Mouse (Mus musculus) erythroblast, adult 5-6 weeks (primary cell): ENCODE measurements around the gene Ikzf2. TPM values are rescaled to one million over a fixed set of nuclear protein-coding genes. Genes with fewer than 3 reads are reported as not detected.

Experiments
- total RNA-seq, 2 experiments: library from RNA; stranded (forward) in 1 of 2; stranded (reverse) in 1 of 2; fragments of 150-400 nt in 1 of 2; fragments of 200-764, 138-1000 nt in 1 of 2; gene quantifications; 2 replicates each; pipeline versions ENCODE4 v1.2.3 to v1.2.4; 2015 to 2017; ENCODE audit warnings: low replicate concordance in 2 of 2

Gene Ikzf2
- total RNA-seq, 2 experiments from 2014 or later = 1.8 to 4.4 TPM

Other genes starting within 250 kb of the Ikzf2 start
- gene Spag16, start 139.7 kb upstream of the Ikzf2 start, total RNA-seq (2015; ENCODE audit: low replicate concordance) = not detected in 2 replicates
- not detected in 2 replicates for gene Spag16, start 139.7 kb upstream of the Ikzf2 start, total RNA-seq (2017; ENCODE audit: low replicate concordance)